Mouse (Mus musculus): ENCODE data around the gene AW822073. TPM values are rescaled to one million over a fixed set of nuclear protein-coding genes. Genes with fewer than 3 reads are reported as not detected.
"Not testable (repeated sequence)": the region's sequence is repeated elsewhere in the genome, so short reads cannot be mapped to it uniquely, and the experiment has no call there.

Gene AW822073
- polyA plus RNA-seq, 1 experiment from 2014 or later: not detected

GRCm38 (mm10) chr10:58230021-58230420, 5.3 kb upstream of the AW822073 start:
- H3K4me2 ChIP-seq (replicated peaks; ENCODE audit: low read depth); H3K36me3 ChIP-seq (ENCODE audit: control insufficient read depth, insufficient read depth); H3K9ac ChIP-seq (ENCODE audit: low read depth, low read length); H3K27me3 ChIP-seq (replicated peaks; ENCODE audit: control insufficient read depth, insufficient read depth, low read length); H3K27ac ChIP-seq (ENCODE audit: low read depth, low read length); H3K4me3 ChIP-seq (ENCODE audit: low read depth, low read length); ATAC-seq; H3K4me1 ChIP-seq (replicated peaks; ENCODE audit: control insufficient read depth, insufficient read depth, low read length): not testable (repeated sequence)
- peaks cover 11% of the 10 kb centered on the region for H3K9me3 ChIP-seq (ENCODE audit: control insufficient read depth)
- WGBS: 45% methylated on average over 3 of the region's 3 CpGs

- WGBS: 88% methylated on average over 2 of the region's 6 CpGs
- H3K9me3 ChIP-seq (ENCODE audit: control insufficient read depth): peaks cover 11% of the 10 kb centered on the region
- H3K4me1 ChIP-seq (replicated peaks; ENCODE audit: control insufficient read depth, insufficient read depth, low read length); ATAC-seq; H3K27me3 ChIP-seq (replicated peaks; ENCODE audit: control insufficient read depth, insufficient read depth, low read length); H3K27ac ChIP-seq (ENCODE audit: low read depth, low read length); H3K4me3 ChIP-seq (ENCODE audit: low read depth, low read length); H3K36me3 ChIP-seq (ENCODE audit: control insufficient read depth, insufficient read depth); H3K4me2 ChIP-seq (replicated peaks; ENCODE audit: low read depth); H3K9ac ChIP-seq (ENCODE audit: low read depth, low read length): not testable (repeated sequence)
Observed at GRCm38 (mm10) chr10:58227798-58228197, 3.1 kb upstream of the AW822073 start.

- ATAC-seq; H3K27ac ChIP-seq (ENCODE audit: low read depth, low read length); H3K4me3 ChIP-seq (ENCODE audit: low read depth, low read length); H3K36me3 ChIP-seq (ENCODE audit: control insufficient read depth, insufficient read depth); H3K4me2 ChIP-seq (replicated peaks; ENCODE audit: low read depth); H3K9me3 ChIP-seq (ENCODE audit: control insufficient read depth); H3K4me1 ChIP-seq (replicated peaks; ENCODE audit: control insufficient read depth, insufficient read depth, low read length); H3K9ac ChIP-seq (ENCODE audit: low read depth, low read length); H3K27me3 ChIP-seq (replicated peaks; ENCODE audit: control insufficient read depth, insufficient read depth, low read length): not testable (repeated sequence)
- WGBS: 84% methylated on average over 4 of the region's 4 CpGs
Observed at GRCm38 (mm10) chr10:58226357-58226756, 1.6 kb upstream of the AW822073 start.

GRCm38 (mm10) chr10:58223972-58224805, 541 bp downstream of the AW822073 start:
- not testable (repeated sequence) for ATAC-seq; H3K27me3 ChIP-seq (replicated peaks; ENCODE audit: control insufficient read depth, insufficient read depth, low read length)
- WGBS: 82% methylated on average over 27 of the region's 31 CpGs

GRCm38 (mm10) chr10:58223161-58223560, 1.6 kb downstream of the AW822073 start:
- not testable (repeated sequence) for H3K4me1 ChIP-seq (replicated peaks; ENCODE audit: control insufficient read depth, insufficient read depth, low read length); H3K27me3 ChIP-seq (replicated peaks; ENCODE audit: control insufficient read depth, insufficient read depth, low read length); H3K9ac ChIP-seq (ENCODE audit: low read depth, low read length); ATAC-seq; H3K4me3 ChIP-seq (ENCODE audit: low read depth, low read length); H3K9me3 ChIP-seq (ENCODE audit: control insufficient read depth); H3K27ac ChIP-seq (ENCODE audit: low read depth, low read length); H3K36me3 ChIP-seq (ENCODE audit: control insufficient read depth, insufficient read depth); H3K4me2 ChIP-seq (replicated peaks; ENCODE audit: low read depth)
- WGBS: 89% methylated on average over 3 of the region's 6 CpGs

More at GRCm38 (mm10) chr10:58223972-58224805, 541 bp downstream of the AW822073 start:
- H3K4me3 ChIP-seq (ENCODE audit: low read depth, low read length); H3K4me2 ChIP-seq (replicated peaks; ENCODE audit: low read depth); H3K4me1 ChIP-seq (replicated peaks; ENCODE audit: control insufficient read depth, insufficient read depth, low read length); H3K9ac ChIP-seq (ENCODE audit: low read depth, low read length); H3K36me3 ChIP-seq (ENCODE audit: control insufficient read depth, insufficient read depth); H3K27ac ChIP-seq (ENCODE audit: low read depth, low read length); H3K9me3 ChIP-seq (ENCODE audit: control insufficient read depth): not testable (repeated sequence)

- ATAC-seq; H3K4me2 ChIP-seq (replicated peaks; ENCODE audit: low read depth); H3K4me3 ChIP-seq (ENCODE audit: low read depth, low read length); H3K27me3 ChIP-seq (replicated peaks; ENCODE audit: control insufficient read depth, insufficient read depth, low read length); H3K36me3 ChIP-seq (ENCODE audit: control insufficient read depth, insufficient read depth); H3K4me1 ChIP-seq (replicated peaks; ENCODE audit: control insufficient read depth, insufficient read depth, low read length); H3K9me3 ChIP-seq (ENCODE audit: control insufficient read depth); H3K27ac ChIP-seq (ENCODE audit: low read depth, low read length); H3K9ac ChIP-seq (ENCODE audit: low read depth, low read length): not testable (repeated sequence)
- WGBS: 86% methylated on average over 2 of the region's 2 CpGs
Observed at GRCm38 (mm10) chr10:58221571-58221970, 3.2 kb downstream of the AW822073 start.

- Histone ChIP-seq H3K4me2 (replicated peaks; ENCODE audit: low read depth) (no peak overlapping the region), H3K36me3 (ENCODE audit: control insufficient read depth, insufficient read depth) (no peaks in the 10 kb centered on the region), H3K9ac (ENCODE audit: low read depth, low read length) (no peak overlapping the region), H3K27me3 (replicated peaks; ENCODE audit: control insufficient read depth, insufficient read depth, low read length) (no peaks in the 10 kb centered on the region), H3K4me3 (ENCODE audit: low read depth, low read length) (no peak overlapping the region), H3K4me1 (replicated peaks; ENCODE audit: control insufficient read depth, insufficient read depth, low read length) (no peaks in the 10 kb centered on the region), H3K9me3 (ENCODE audit: control insufficient read depth) (no peaks in the 10 kb centered on the region), H3K27ac (ENCODE audit: low read depth, low read length) (no peak overlapping the region)
- no peak for ATAC-seq
- WGBS: 85% methylated on average over 6 of the region's 6 CpGs
- no peak for TF ChIP-seq CTCF (IDR thresholded peaks at IDR 0.05; ENCODE audit: low read depth)
Observed at GRCm38 (mm10) chr10:58220726-58221125, 4.0 kb downstream of the AW822073 start.

Measured in intestine, postnatal 0 days (tissue).